Mouse (Mus musculus): ENCODE measurements around the gene Bak1.

The Bak1 gene

DNA sequence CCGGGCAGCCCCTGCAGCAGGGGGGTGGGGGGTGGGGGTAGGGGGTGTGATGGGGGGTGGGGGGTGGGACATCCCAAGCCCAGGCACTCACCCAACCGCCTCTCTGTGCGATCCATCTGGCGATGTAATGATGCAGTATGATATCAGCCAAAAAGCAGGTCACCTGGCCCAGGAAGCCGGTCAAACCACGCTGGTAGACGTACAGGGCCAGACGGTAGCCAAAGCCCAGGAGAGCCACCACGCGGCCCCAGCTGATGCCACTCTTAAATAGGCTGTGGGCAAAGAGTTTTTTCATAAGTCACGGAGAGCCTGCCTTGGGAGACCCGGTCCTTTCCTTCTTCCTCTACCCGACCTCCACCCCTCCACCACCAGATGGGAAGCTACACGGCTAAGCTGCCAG, 7.7 kb downstream of the Bak1 start:
- DNase-seq (ENCODE audit: low read depth): no peak

DNA sequence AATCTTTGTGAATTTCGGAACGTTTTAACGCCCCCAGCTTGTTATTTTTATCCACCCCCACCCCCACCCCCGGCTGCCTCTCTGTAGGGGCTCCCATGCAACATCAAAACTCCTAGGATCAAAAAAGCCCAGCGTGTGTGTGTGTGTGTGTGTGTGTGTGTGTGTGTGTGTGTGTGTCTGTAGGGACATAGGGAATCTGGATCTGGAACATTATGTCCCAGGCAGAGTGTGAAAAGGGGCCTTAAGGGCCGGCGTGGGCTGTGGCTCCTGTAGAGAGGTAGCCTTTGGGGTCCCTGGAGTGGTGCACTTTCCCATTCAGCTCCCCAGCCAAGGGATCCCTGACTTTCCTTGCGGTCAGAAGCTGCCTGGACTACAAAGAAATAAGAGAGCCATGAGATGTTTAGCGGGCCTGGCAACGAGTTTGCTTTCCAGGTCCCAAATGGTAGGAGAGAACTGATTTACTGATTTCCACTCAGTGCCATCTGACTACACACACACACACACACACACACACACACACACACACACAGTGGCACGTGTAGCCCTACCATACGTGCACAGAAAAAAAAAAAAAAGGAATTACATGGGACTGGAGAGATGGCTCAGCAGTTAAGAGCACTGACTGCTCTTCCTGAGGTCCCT, 10.1 kb downstream of the Bak1 start:
- DNase-seq (ENCODE audit: low read depth): no peak

DNA sequence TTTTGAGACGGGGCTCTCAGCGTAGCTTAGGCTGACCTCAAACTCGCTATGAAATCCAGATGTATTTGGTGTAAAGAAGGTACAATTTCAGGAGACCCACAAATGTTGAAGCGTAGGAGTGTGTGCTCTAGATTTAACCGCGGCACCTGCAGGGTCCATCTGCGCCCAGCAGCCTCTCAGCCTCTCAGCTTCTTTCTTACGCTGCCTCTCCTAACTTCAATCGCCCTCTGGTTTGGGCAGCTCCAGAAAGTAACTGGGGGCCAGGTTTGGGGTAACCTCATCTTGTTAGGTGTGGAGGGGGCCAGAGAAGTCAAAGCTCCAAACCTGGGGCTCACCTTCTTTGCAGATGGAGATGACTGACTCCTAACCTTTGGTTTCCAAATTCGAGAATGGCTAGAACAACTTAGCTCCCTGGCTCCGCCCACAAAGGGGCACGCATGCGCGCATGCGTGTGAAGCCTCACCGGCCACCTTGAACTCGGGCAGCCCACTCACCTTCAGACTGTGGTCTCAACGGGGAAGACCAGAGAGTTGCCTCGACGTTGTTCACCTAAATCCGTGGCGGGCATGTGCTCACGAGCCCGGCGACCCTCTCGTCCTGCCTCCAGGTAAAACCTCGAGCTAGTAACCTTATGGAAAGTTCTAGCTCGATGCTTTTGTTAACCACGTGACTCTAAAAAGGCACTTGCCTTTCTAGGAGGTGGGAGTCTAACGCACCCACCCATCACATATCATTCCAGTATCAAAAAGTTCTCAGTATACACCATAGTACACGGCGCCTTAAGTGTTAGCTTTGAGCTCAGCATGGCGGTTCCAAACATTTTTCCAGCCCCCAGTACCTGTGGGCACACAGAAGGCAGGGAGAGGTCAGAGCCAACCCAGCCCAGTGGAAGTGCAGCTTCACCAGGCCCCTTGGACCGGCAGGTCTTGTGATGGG, 11.0 kb downstream of the Bak1 start:
- peak; percentile 91 for DNase-seq (ENCODE audit: low read depth)

DNA sequence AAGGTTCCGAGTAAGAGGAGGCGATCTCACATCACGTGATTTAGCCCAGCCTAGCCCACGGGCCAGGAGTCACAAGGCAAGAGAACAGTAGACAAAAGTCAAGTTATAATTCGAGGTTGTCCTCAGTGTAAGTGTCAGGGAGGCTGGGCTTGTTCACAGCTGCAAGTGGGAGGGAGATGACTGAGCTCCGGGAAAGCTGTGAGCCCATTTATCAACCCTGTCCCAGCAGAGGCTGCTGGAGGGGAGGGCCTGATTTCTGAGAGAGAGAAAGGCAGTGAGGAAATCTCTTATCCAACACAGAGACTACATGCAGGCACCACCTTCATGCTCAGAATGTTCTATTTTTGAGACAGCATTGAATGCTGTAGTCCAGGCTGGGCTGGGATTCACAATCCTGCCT, 15.9 kb downstream of the Bak1 start:
- DNase-seq (ENCODE audit: low read depth): no peak

DNA sequence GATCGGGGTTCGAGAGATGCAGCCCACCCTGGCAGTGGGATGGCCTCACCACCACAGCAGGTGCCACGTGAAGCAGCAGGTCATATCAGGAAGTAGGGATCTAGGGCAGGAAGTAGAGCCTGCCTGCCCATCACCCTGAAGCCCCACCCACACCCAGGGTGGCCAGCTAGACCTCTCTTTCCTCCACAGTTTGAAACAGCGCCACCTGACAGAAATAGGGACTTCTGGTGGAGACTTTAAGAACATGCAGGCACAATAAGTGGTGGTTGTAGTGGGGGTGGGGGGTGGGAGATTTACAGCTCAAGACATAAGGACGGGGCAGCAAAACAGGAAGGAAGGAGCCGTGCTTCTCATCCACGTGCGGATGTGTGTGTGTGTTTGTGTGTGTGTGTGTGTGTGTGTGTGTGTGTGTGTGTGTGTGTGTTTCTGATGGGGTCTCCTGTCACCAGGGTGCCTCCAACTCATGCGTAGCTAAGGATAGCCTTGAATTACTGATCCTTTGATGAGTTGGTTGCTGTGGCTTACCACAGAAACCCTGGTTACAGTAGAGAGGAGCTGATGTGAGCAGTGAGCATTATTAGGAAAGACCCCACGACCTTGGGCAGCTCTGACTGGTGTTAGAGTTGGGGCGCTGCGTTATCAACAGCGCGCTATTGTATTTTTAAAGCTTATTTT, 16.7 kb downstream of the Bak1 start:
- peak; percentile 68 for DNase-seq (ENCODE audit: low read depth)

DNA sequence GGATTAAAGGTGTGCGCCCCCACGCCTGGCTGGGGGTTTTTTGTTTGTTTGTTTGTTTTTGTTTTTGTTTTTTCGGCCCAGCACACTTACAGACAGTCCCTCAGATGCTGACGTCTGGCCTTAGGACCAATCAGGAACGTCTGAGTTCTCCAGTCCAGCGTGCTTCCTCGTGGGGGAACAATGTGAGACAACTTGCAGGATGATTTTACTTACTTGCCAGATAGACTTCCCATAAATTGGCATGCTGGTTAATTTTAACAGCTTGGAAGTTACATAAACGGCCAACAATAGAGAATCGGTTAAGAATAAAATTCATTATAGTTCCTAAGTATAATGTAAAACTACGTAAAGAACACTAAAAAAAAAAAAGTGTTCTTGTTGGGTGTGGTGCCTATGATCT, 17.6 kb downstream of the Bak1 start:
- no peak for DNase-seq (ENCODE audit: low read depth)

DNA sequence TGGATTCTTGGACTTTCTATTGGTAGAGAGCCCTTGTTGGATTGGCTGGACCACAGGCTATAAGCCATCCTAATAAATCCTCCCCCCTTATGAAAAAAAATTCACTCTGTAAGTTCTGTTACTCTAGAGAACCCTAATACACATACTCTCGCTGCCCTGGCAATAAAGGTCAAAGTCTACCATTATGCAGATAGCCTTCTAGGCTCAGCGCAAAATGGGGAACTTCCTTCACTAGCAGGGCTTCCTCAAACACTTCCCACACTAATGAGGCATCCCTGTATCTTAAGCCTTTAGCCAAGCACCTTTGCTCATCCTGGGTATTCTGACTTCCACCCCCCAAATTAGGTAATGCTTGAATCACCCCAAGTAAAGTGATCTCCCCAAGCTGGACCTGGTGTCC, 20.5 kb downstream of the Bak1 start:
- DNase-seq (ENCODE audit: low read depth): no peak

DNA sequence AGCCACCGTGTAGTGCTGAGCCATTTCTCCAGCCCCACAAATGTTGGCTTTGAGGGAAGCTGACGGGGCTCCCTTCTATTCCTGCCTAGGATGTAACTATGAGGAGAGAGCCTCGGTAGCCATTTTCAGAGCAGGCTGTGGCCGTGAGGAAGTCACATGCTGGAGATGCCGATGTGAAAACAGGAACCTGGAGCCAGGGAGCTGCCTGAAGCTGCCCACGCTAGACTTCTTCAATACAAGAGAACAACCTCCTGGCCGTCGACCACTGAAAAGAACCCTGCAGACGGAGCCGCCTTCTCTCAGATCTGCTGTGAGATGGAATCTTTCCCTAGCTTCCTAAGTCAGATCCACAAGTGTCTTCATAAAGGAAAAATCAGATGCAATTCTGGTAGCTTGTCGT, 23.2 kb downstream of the Bak1 start:
- no peak for DNase-seq (ENCODE audit: low read depth)

DNA sequence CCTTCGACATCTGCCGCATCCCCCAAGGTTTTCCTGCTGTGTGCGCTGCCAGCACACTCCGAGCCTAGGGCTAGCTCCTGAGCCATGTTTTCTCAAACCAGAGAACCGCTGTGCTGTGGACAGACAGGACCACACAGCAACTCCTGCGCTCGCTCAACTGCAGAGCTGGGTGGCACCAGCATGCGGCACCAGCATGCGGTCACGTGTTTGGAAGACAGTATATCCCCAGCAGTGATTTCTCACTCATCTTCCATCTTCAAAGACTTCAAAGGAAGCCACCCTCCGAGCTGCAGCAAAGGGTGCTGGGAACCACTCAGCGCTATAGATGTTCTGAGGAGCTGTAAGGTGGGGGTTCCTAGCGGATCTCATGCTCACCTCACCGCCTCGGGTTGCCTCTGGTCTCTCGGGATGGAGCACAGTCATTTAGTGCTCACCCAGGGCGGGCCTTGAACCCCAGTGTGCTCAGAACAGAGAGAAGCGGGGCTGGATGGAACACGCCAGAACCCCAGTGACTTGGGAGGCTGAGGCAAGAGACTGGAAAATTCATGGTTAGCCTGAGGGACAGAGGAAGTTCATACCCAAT, 23.8 kb downstream of the Bak1 start:
- no peak for DNase-seq (ENCODE audit: low read depth)

DNA sequence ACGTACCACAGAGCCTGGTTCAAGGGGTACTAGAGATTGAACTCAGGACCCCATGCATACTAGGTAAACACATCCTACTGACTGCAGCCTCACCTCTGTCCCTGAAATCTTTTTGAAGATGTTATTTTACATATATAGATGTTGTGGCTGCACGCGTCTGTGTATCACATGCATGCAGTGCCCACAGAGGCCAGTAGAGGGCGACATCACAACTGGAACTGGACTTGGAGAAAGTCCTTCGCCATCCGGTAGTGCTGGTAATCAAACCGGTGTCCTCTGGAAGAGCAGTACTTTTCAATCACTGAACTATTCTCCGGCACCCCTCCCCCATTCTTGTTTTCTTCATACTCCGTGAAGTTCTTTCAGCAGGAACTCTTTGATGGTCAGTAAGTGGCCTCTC, 24.4 kb downstream of the Bak1 start:
- no peak for DNase-seq (ENCODE audit: low read depth)

DNA sequence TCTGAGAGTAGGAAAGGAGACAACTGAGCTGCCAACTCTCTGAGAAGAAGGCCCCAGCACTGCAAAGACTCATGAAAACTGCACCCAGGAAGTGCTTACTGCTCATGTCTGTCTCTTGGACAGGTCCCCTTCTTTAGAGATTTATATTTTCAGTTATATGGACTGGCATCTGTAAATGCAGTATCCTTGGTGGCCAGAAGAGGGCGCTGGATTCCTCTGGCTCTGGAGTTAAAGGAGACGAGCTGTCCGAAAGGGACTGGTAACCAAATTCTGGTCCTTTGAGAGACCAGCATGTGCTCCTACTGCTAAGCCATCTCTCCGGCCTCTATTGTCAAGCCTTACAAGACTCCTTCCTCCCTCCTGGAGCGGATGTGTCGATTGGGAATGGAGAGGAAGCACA, 26.9 kb downstream of the Bak1 start:
- DNase-seq (ENCODE audit: low read depth): no peak

DNA sequence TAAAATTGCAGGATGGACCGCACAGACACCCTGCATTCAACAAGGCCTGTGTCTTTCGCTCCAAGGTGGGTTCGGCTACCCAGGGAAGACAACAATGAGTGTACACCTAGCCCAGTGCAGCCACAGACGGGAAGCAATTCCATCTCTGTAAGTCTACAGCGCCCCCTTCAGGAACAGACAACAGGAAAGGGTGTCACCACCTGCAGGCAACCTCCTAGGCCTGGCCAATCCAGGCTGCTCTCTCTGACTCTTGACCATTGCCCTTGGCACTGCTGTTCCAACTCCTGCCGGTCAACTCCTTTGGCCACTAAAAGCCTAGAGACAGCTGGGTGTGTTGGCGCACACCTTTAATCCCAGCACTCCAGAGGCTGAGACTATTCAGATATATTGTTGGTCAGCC, 27.7 kb downstream of the Bak1 start:
- no peak for DNase-seq (ENCODE audit: low read depth)

DNA sequence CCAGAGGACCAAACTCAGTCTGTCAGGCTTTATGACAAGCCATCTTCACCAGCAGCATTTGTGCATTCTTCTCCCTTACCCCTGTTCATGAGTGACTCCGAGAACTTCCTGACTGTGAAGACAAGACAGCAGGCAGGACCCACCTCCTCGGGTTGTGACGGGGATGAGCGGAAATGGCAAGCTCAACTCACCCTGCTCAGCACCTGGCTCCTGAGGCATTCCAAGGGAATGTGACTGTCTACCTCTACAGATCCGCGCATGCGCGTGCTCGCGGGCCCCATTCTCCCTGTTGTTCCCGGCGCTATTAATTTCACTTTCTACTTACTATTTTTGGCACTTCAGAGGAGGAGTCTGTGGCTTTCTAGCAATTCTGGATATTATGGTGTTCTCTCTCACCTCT, 28.8 kb downstream of the Bak1 start:
- no peak for DNase-seq (ENCODE audit: low read depth)

DNA sequence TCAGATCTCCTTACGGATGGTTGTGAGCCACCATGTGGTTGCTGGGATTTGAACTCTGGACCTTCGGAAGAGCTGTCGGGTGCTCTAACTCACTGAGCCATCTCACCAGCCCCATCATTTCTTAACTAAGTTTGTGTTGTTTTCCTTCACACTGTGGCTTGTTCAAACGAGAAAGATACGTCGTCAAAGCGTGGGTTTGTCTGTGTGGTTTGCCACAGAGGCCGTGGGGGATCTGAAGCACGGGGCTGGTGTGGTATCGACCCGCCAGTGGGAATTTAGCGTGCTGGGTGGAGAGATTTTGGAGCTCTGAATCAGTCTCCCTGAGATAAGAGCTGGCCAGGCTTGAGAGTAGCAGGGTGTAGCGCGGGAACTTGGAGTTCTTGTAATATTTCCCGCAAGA, 30.5 kb downstream of the Bak1 start:
- DNase-seq (ENCODE audit: low read depth): no peak

DNA sequence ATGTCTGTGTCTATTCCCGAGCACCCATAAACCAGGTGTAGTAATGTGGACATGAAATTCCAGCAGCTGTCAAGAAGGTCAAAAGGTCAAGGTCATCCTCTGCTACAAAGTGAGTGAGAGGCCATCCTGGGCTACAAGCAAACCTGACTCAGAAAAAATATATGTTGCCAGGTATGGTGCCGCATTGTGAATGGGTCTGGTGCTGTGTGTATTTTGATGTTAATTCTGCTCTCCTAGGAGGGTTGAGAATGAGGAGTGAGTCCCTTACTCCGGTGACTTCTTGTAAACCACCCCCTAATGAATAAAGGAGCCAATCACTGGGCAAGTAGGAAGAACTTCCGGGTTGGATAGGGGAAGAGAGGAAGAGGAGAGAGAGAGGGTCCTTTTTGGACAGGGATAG, 31.1 kb downstream of the Bak1 start:
- no peak for DNase-seq (ENCODE audit: low read depth)

DNA sequence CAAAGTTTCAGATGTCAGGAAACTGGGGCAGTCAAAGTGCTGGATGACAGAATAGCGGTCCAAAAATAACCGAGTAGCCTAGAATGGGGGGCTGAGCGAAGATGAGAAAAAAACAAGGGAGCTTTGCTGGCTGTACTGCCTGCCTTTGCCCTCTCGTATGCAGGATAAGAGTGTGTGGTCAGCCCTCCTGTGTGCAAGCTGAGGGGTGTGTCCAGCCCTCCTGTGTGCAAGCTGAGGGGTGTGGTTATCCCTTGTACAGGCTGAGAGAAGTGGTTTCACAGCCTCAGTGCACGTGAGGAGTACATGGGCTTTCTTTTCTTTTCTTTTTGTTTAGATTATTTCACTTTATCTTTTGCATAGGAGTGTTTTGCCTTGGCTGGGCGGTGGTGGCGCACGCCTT, 33.2 kb downstream of the Bak1 start:
- no peak for DNase-seq (ENCODE audit: low read depth)

DNA sequence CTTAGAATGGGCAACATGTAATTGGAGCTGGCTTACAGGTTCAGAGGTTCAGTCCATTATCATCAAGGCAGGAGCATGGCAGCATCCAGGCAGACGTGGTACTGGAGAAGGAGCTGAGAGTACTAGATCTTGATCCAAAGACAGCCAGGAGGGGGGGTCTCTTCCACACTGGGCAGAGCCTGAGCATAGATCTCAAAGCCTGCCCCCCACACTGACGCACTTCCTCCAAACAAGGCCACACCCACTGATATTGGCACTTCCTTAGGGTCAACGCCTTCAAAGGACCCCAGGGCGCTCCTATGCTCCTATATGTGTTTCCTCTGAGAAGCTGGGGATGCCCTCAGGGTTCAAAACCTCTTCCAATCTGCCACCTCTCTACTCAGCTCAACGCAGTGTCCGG, 33.8 kb downstream of the Bak1 start:
- DNase-seq (ENCODE audit: low read depth): no peak

DNA sequence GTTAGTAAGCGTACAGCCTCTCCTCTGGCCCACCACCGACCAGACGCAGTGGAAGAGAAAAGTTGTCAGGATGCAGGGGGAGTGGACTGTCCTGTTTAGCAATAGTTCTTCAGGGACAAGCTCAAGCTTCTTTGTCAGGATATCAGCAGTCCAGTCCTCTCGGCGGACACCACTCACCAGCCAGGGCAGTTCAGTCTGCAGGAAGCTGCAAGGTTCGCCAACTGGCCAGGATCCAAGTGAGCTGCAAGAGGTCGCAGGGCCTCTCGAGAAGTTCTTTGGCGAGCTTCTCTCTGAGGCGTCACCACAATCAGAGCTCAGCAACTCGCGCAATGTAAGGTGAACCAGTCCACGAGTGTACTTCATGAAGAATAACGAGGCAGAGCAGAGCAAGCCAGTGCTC, 34.4 kb downstream of the Bak1 start:
- no peak for DNase-seq (ENCODE audit: low read depth)

DNA sequence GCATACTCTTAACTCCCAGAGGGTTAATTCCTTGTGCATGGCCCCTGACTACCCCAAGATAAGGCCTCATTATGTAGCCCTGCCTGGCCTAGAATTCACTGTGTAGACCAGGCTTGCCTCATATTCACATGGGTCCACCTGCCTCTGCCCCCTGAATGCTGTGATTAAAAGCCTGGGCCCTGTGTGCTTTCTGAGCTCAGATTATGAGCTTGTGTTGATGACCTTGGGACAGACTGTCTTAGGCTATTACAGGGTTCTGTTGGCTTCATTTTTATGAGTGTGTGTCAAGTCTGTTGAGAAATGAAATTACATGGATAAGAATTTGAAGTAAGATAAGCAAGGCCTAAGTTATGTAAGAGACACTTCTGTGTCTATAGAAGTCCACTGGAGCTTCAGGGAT, 38.3 kb downstream of the Bak1 start:
- DNase-seq (ENCODE audit: low read depth): no peak

DNA sequence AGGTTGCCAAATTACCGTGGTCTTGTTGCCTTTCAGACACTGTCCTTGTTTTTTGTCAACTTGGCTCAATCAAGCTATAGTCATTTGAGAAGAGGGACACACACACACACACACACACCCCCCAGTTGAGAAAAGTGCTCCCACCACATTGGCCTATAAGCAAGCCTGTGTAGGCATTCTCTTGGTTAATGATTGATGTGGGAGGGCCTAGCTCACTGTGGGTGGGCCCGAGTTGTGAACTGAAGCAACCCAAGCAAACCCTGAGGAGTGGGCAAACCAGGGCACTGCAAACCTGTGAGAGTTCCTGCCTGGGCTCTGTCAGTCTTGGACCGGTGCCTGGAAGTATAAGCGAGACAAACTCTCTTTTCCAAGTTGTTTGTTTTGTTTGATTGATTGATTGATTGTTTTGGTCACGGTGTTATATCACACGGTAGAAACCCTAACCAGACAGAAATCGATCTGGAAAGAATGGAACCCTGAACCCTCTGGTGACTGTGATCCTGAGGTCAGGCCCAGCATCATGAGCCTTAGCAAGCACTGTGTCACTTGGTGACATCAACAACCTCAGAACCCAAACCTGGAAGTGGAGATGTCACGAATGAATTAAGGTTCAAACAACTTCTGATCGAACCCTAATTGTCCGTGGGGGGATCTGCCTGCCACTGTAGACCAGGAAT, 43.2 kb downstream of the Bak1 start:
- no peak for DNase-seq (ENCODE audit: low read depth)

DNA sequence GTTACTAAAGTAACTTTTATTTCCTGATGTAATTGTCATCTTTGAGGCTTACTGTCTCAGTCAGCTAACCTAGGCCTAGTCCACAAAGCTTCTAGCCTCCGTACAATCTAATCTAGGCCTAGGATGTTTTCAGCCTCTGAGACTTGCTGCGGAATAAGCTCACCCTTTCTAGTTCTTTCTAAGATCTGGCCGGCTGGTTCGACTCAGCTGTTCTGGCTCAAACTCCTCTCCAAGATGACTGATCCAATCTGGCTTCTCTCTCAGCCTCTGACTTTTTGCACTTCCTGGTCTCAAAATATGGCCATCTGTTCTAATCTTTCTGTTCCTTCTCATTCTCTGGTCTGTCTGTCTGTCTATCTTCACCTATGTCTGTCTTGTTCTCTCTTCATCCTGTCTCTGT, 45.4 kb downstream of the Bak1 start:
- DNase-seq (ENCODE audit: low read depth): no peak

DNA sequence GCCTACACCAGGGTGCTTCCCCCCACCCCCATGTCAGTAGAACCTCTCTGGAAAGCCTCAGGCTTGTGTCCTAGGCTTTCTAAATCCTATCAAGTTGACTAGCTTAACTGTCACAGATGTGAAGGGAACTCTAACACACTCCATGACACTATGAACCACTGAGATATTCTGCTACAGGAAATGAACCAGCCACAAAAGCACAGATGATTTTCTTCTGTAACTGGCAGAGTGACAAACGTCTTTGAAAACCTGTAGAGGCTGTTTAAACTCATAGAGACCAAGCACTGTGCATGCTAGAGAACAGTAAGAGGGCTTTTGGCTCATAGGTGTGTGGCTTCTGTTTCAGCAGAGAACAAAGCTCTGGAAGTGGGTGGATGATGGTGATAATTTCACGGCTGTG, 47.8 kb downstream of the Bak1 start:
- DNase-seq (ENCODE audit: low read depth): no peak

Data from c-Kit-positive CD71-negative TER-119-negative erythroid progenitor cells, embryonic 14.5 days (primary cell).